Mouse (Mus musculus) olfactory bulb, adult 2 months (tissue): ENCODE results near the gene Ankrd49.

ENCODE experiments used
- CTCF ChIP-seq: fragments of 200-500 bp; IDR thresholded peaks from 2 replicates; pipeline ENCODE4 v1.5.1; 2012; ENCODE audit warnings: low read depth, mild to moderate bottlenecking, low read length, moderate library complexity; ENCODE audit not compliant: insufficient read depth
- POLR2A ChIP-seq: fragments of 200-500 bp; IDR thresholded peaks from 2 replicates; pipeline ENCODE4 v1.6.1; 2012; ENCODE audit warnings: mild to moderate bottlenecking, low read depth, low read length, moderate library complexity; ENCODE audit not compliant: insufficient read depth

DNA sequence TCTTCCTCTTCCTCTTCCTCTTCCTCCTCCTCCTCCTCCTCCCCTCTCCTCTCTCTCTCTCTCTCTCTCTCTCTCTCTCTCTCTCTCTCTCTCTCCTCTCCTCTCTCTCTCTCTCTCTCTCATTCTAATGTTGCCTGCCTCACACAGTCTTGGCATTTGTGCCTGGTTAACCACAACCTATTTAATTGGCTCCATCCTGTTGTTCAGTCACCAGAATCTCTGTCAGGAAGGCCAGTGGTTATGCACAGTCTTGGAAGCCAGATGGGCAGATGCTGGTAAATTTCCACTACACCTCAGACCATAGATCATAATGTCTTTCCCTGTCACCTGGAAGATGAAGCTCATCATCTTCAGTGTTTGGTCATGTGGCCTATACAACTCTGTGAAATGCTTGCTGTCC, 25.4 kb downstream of the Ankrd49 start:
- no peak for TF ChIP-seq CTCF
- no peak for TF ChIP-seq POLR2A
